Mouse (Mus musculus) hindbrain, embryonic 14.5 days (tissue): ENCODE results near the gene Rfx2. TPM values are rescaled to one million over a fixed set of nuclear protein-coding genes. Genes with fewer than 3 reads are reported as not detected.

Source experiments
- ATAC-seq: fragments of 200-750 bp; cut with Nextera tagmentation; 2 replicates; pipeline ENCODE4 v1.8.0; 2017; ENCODE audit warnings: moderate number of reproducible peaks, mild to moderate bottlenecking, moderate TSS enrichment, moderate library complexity; ENCODE audit not compliant: low FRiP score
- DNase-seq: peaks from one replicate; pipeline ENCODE4 v3.0.0-alpha.2; 2015; ENCODE audit warnings: low spot score
- H3K27ac ChIP-seq: fragments of 300-500 bp; sonication (generic); 2 replicates; pipeline ENCODE4 v1.5.1; 2014; ENCODE audit warnings: mild to moderate bottlenecking, moderate library complexity
- H3K27me3 ChIP-seq: fragments of 300-500 bp; sonication (generic); 2 replicates; pipeline ENCODE4 v1.6.1; 2014; ENCODE audit warnings: mild to moderate bottlenecking, low read length, mixed read lengths; ENCODE audit not compliant: control insufficient read depth, insufficient read depth
- H3K36me3 ChIP-seq: fragments of 300-500 bp; sonication (generic); replicated peaks from 2 replicates; pipeline ENCODE4 v1.6.1; 2014; ENCODE audit not compliant: control insufficient read depth, insufficient read depth
- H3K4me1 ChIP-seq: fragments of 300-500 bp; sonication (generic); replicated peaks from 2 replicates; pipeline ENCODE4 v1.6.1; 2014; ENCODE audit warnings: antibody characterized with exemption, low read length, mixed read lengths; ENCODE audit not compliant: control insufficient read depth, insufficient read depth
- H3K4me2 ChIP-seq: fragments of 300-500 bp; sonication (generic); replicated peaks from 2 replicates; pipeline ENCODE4 v1.6.1; 2014; ENCODE audit warnings: mild to moderate bottlenecking, moderate library complexity
- H3K4me3 ChIP-seq: fragments of 300-500 bp; sonication (generic); replicated peaks from 2 replicates; pipeline ENCODE4 v1.5.1; 2014; ENCODE audit warnings: mild to moderate bottlenecking, low read length
- H3K9ac ChIP-seq: fragments of 300-500 bp; sonication (generic); 2 replicates; pipeline ENCODE4 v1.6.1; 2014
- H3K9me3 ChIP-seq: fragments of 300-500 bp; sonication (generic); 2 replicates; pipeline ENCODE4 v1.6.1; 2016; ENCODE audit warnings: low read length; ENCODE audit not compliant: control insufficient read depth
- WGBS: fragments of 180-500 bp; shearing (Covaris S2); extraction: QIAGEN DNeasy Blood & Tissue Kit; methylation state at CpG from one replicate; pipeline ENCODE4 v1.1.7; 2014; 5-methylcytosine and 5-hydroxymethylcytosine counted together
- polyA plus RNA-seq: library from polyadenylated mRNA; unstranded; fragments of >200 nt; fragmentation: Nextera tagmentation; extraction: Ambion mirVana; gene quantifications from 2 replicates; pipeline ENCODE4 v1.2.1, GENCODE M21; 2014

Rfx2 gene
- polyA plus RNA-seq, 1 experiment from 2014 or later: 4.3 TPM

DNA sequence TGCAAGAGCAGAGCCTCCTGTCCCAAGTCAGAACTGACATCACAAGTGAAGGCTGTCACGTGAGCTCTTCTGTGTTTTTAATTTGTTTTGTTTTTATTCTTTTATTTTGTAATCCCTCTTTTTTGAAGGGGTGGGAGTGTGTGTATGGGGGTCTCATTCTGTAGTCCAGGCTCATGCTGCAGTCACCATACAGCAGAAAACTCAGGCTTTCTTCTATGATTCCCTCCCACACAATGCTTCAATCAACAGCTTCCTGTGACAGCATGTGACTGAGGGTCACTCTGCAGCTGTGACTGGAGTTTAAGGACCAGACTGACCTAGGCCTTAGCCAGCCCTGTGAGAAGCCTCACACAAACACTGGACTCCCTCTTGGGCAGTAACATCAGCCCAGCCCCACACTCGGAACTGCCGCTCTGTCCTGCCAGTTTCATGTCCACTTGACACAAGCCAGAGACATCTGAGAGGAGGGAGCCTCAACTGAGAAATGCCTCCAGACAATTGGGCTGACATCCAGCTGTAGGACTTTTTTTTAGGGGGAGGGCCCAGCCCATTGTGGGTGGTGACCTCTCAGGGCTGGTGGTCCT is 51.9 kb downstream of the Rfx2 start:
- H3K9me3 ChIP-seq: no peaks in the 10 kb centered on the region
- H3K27ac ChIP-seq: no peak overlapping the region
- H3K4me3 ChIP-seq: no peak overlapping the region
- no peaks in the 10 kb centered on the region for H3K27me3 ChIP-seq
- 55% methylated on average over 3 of the region's 3 CpGs for WGBS
- H3K4me2 ChIP-seq: no peak overlapping the region
- ATAC-seq (no peak), DNase-seq (no peak)
- H3K4me1 ChIP-seq: no peaks in the 10 kb centered on the region
- H3K9ac ChIP-seq: no peak overlapping the region
- 0 out of 2 replicates have a peak, but pooled peaks cover 17% of the 10 kb centered on the region for H3K36me3 ChIP-seq

DNA sequence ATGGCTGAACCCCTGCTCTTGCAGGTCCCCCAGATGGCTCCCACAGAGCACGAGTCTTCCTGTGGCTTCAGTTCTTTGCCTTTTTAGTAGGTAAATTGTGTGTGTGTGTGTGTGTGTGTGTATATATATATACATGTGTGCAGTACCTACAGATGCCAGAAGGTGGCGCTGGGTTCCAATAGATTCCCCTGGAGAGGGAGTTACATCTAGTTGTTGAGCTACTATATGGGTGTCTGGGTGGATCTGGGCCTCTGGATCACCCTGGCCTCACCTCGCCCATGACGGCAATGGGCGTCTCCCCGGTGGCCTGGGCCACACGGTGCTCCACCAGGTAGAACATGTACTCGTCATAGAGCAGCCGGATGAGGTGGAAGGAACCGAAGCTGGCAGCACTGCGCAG is 53.2 kb downstream of the Rfx2 start:
- ATAC-seq: no peak
- Histone ChIP-seq H3K4me1 (no peaks in the 10 kb centered on the region), H3K4me3 (no peak overlapping the region), H3K9me3 (no peaks in the 10 kb centered on the region), H3K36me3 (0 out of 2 replicates have a peak, but pooled peaks cover 17% of the 10 kb centered on the region), H3K27ac (no peak overlapping the region), H3K27me3 (no peaks in the 10 kb centered on the region), H3K4me2 (no peak overlapping the region), H3K9ac (no peak overlapping the region)
- no peak for DNase-seq
- WGBS: 93% methylated on average over 11 of the region's 11 CpGs

DNA sequence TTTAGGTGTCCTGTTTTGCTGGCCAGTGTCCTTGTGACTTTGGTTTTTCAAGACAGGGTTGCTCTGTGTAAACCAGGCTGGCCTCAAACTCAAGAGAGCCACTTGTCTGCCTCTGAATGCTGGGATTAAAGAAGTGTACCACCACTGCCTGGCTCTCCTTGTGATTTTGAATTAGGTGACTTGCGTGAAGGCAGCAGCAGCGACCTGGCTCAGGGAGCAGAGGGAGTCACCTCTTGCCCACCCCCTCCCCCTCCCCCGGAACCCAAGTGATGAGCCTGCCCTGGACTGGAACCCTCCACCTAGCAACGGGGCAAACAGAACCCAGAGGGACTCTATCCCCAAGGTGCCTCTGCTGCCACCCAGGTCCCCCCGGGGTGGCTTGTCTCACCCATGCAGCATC is 60.9 kb downstream of the Rfx2 start, which contains the start of gene Prr22:
Prr22 (plus strand) TSS at position 301 of the 400 bp plus-strand sequence.
- WGBS: 93% methylated on average over 5 of the region's 5 CpGs
- Histone ChIP-seq H3K36me3 (peaks cover 49% of the 10 kb centered on the region), H3K4me2 (no peak within 1 kb of the TSS), H3K27me3 (no peaks in the 10 kb centered on the region), H3K9ac (no peak within 1 kb of the TSS), H3K4me3 (no peak within 1 kb of the TSS), H3K4me1 (peaks cover 5% of the 10 kb centered on the region; the same call in 1 of the 2 replicates), H3K9me3 (no peaks in the 10 kb centered on the region), H3K27ac (no peak within 1 kb of the TSS)
- DNase-seq (no peak), ATAC-seq (no peak)

DNA sequence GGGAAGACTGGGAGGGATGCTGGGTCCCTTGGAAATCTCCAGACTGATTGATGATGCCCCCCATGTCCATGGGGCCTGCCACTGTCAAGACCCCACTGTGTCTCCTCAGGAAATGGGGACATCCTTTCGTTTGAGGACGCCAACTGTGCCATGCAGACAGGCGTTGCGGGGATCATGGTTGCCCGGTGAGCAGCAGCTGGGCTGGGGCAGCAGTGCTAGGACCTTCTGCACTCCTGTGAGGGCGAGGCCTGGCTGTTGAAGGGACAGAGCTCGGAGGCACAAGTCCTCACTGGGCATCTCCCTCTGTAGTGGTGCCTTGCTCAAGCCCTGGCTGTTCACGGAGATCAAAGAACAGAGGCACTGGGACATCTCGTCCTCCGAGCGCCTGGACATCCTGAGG is 61.9 kb downstream of the Rfx2 start:
- peaks cover 8% of the 10 kb centered on the region; the same call in 1 of the 2 replicates for H3K4me1 ChIP-seq
- H3K9me3 ChIP-seq: no peaks in the 10 kb centered on the region
- no peak overlapping the region for H3K9ac ChIP-seq
- DNase-seq (no peak), ATAC-seq (no peak)
- no peak overlapping the region for H3K4me3 ChIP-seq
- no peak overlapping the region for H3K4me2 ChIP-seq
- H3K27me3 ChIP-seq: no peaks in the 10 kb centered on the region
- no peak overlapping the region for H3K27ac ChIP-seq
- peaks cover 49% of the 10 kb centered on the region for H3K36me3 ChIP-seq
- WGBS: 92% methylated on average over 11 of the region's 11 CpGs

DNA sequence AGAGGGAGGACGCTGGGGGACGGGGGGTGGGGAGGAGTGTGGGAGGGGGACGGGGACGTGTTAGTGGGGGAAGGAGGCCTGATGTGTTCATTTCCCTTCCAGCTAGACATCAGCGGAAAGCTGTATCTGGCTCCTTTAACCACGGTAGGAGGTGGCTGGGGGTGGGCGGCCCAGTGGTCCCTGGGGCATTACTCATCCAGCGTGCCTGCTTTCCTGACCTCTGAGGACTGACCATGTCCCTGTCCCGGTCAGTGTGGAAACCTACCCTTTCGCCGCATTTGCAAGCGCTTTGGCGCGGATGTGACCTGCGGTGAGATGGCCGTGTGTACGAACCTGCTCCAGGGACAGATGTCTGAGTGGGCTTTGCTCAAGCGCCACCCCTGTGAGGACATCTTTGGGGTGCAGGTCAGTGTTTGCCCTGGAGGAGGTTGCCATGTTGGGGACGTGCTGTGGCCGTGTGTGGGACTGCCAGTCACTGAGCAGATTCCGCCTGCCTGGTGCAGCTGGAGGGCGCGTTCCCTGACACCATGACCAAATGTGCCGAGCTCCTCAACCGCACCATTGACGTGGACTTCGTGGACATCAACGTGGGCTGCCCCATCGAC is 63.2 kb downstream of the Rfx2 start:
- H3K36me3 ChIP-seq: peaks cover 49% of the 10 kb centered on the region
- 97% methylated on average over 29 of the region's 29 CpGs for WGBS
- peaks cover 12% of the 10 kb centered on the region for H3K4me1 ChIP-seq

DNA sequence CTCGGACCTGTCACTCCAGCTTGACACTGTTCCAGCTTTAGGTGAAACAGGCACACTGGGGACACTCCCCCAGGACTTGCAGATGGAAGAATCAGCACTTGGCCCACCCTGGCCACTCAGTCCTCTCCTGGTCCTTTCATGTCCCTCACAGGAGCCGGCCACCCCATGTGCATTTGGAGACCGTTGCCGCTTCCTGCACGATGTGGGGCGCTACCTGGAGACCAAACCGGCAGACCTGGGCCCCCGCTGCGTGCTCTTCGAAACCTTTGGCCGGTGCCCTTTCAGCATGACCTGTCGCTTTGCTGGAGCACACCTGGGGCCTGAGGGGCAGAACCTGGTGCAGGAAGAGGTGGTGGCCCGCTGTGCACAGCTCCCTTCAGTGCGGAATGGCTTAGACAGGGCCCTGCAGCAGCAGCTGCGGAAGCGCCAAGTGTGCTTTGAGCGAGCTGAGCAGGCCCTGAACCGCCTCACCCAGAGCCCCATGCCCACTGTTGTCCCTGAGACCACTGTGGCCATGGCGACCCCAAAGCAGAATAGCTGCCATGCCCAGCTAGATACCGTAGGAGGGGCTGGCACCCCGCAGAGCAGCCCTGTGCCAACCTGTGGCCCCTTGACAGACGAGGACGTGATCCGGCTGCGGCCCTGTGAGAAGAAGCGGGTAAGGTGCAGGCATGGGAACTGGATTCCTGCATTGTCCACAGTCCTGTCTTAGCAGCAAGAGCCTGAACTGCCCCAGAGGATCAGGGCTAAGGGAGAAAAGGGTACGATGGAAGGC is 64.0 kb downstream of the Rfx2 start:
- no peaks in the 10 kb centered on the region for H3K9me3 ChIP-seq
- H3K4me1 ChIP-seq: peaks cover 16% of the 10 kb centered on the region
- ATAC-seq (no peak), DNase-seq (no peak)
- peaks cover 49% of the 10 kb centered on the region for H3K36me3 ChIP-seq
- no peak overlapping the region for H3K4me3 ChIP-seq
- H3K27ac ChIP-seq: no peak overlapping the region
- no peaks in the 10 kb centered on the region for H3K27me3 ChIP-seq
- WGBS: 94% methylated on average over 27 of the region's 27 CpGs
- no peak overlapping the region for H3K4me2 ChIP-seq
- no peak overlapping the region for H3K9ac ChIP-seq

More for the DNA sequence above, 63.2 kb downstream of the Rfx2 start:
- DNase-seq: no peak
- H3K4me3 ChIP-seq: no peak overlapping the region
- H3K9me3 ChIP-seq: no peaks in the 10 kb centered on the region
- no peak overlapping the region for H3K27ac ChIP-seq
- no peak for ATAC-seq
- no peaks in the 10 kb centered on the region for H3K27me3 ChIP-seq
- no peak overlapping the region for H3K4me2 ChIP-seq
- no peak overlapping the region for H3K9ac ChIP-seq

DNA sequence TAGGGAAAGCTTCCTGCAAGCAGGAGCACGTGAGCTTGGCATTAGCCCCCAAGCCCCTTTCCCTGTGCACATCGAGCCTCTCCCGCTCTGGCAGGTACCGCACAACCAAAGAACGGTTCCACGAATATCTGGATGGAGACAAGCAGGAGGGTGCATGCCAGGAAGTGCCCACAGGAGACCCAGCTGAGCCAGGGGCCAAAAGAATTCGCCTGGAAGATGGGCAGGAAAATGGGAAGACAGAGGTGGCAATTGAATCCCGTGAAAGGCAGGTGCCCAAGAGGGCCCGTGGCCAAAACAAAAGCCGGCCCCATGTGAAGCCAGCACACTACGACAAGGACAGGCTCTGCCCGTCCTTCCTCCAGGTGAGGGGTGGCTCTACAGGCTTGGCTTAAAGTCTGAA is 65.4 kb downstream of the Rfx2 start:
- peak overlapping the region; percentile 93 for H3K27ac ChIP-seq
- no peaks in the 10 kb centered on the region for H3K9me3 ChIP-seq
- peak overlapping the region; percentile 73 for H3K4me2 ChIP-seq
- peaks cover 2% of the 10 kb centered on the region; the same call in 1 of the 2 replicates for H3K27me3 ChIP-seq
- peaks cover 16% of the 10 kb centered on the region for H3K4me1 ChIP-seq
- DNase-seq (no peak), ATAC-seq (peak; percentile 3; the same call in 1 of the 2 replicates)
- peak overlapping the region; percentile 77 for H3K9ac ChIP-seq
- peaks cover 39% of the 10 kb centered on the region for H3K36me3 ChIP-seq
- 58% methylated on average over 12 of the region's 12 CpGs for WGBS
- H3K4me3 ChIP-seq: peak overlapping the region; percentile 64

DNA sequence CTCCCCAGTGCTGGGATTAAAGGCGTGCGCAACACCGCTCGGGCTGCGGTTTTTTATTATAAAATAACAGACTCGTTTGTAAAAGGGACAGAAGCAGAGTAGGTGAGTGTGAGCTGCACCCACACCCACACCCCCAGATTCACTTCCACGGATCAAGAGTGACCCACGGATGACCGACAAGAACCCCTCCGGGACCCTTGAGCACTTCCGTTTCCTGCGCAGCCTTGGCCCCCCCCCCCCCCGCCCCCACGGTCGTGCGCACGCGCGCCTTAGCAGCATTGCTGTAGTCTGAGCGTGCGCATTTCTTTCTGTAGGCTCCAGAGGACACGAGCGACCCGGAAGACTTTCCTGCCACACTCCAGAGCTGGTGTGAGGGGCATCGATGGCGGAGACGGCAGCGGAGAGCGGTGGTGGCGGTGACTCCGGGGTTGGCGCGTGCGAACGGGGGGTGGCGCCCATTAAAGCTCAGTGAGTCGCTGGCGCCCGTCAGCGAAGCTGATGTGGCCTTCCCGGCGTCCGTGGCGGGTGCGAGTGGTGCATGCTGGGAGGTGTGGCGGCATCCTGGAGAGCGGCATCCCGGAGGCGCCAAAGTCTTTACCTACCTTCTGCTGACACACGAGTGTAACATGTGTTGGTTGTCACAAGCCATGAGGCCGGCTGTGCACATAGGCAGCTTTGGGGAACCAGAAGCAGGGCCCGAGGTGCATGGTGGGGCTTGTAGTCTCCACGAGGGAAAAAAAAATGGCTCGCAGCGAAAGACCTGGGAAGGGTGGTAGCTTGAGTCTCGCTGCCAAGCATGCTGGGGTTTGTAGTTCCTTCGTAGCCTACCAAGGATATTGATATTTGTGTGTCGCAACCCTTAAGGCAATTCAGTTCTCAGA is 66.1 kb downstream of the Rfx2 start, which contains the start of gene Dus3l:
Dus3l (plus strand) TSS at position 284 of the 881 bp plus-strand sequence.
- H3K27ac ChIP-seq: peak within 1 kb of the TSS; percentile 93
- peak within 1 kb of the TSS; percentile 73 for H3K4me2 ChIP-seq
- peaks cover 7% of the 10 kb centered on the region; the same call in 1 of the 2 replicates for H3K27me3 ChIP-seq
- WGBS: 2% methylated on average over 57 of the region's 58 CpGs
- ATAC-seq (peak; percentile 84), DNase-seq (peak; percentile 88)
- no peaks in the 10 kb centered on the region for H3K9me3 ChIP-seq
- H3K9ac ChIP-seq: peak within 1 kb of the TSS; percentile 77
- peaks cover 16% of the 10 kb centered on the region for H3K4me1 ChIP-seq
- H3K36me3 ChIP-seq: peaks cover 31% of the 10 kb centered on the region
- peak within 1 kb of the TSS; percentile 64 for H3K4me3 ChIP-seq
